Mouse (Mus musculus) liver, adult 2 months (tissue): Measurements from ENCODE around the gene Ngef.

Experiments used
- CTCF ChIP-seq: fragments of 200-500 bp; IDR thresholded peaks from 2 replicates; pipeline ENCODE4 v1.5.1; 2011; ENCODE audit warnings: low read depth, low read length, control low read depth
- POLR2A ChIP-seq: fragments of 200-500 bp; IDR thresholded peaks from 2 replicates; pipeline ENCODE4 v1.6.1; 2011; ENCODE audit warnings: low read length, control low read depth; ENCODE audit not compliant: insufficient read depth; ENCODE audit errors: extremely low read depth

DNA sequence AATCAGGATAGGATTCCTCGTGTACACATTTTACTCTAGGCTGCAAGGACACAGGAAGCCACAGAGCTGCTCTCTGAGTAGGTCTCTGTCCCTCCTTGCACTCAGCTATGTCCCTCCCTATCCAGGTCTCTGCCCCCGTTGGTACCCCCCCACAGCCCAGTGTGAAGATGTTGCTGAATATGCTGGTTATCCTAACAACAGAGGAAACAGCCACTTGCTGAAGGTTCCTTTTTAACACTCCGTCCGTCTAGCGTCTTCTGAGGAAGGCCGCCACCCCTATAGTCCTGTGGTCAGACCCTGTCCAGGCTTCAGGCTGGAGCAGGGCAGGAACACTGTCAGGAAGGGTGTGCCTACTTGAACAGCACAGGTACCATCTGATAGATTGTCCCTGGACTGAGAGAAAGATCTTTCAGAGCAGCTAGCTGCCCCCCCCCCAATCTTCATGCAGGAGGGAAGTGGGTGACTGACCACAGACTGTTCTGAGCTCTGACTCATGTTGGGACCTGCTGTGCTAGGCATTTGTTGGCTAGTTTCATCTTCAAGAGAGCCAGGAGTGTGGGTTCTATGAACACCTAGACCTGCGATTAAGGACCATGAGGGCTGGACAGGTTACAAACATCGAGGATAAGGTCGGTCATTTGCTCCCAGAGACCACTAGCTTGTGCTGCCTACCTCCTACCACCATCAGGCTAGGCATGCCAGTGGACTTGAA, 47.6 kb upstream of the Ngef start:
- TF ChIP-seq CTCF, result no peak
- no peak for TF ChIP-seq POLR2A
